Mouse (Mus musculus) intestine, embryonic 16.5 days (tissue): ENCODE measurements around the gene Plcb1. TPM values are rescaled to one million over a fixed set of nuclear protein-coding genes. Genes with fewer than 3 reads are reported as not detected.

Source experiments
- ATAC-seq: fragments of 200-750 bp; cut with Nextera tagmentation; 2 replicates; pipeline ENCODE4 v1.8.0; 2017; ENCODE audit warnings: moderate TSS enrichment, moderate library complexity
- H3K27ac ChIP-seq: fragments of 300-500 bp; sonication (generic); 2 replicates; pipeline ENCODE4 v1.5.1; 2014; ENCODE audit warnings: mild to moderate bottlenecking, low read length
- H3K27me3 ChIP-seq: fragments of 300-500 bp; sonication (generic); replicated peaks from 2 replicates; pipeline ENCODE4 v1.6.1; 2014; ENCODE audit warnings: low read length, control low read depth, mixed read lengths; ENCODE audit not compliant: control insufficient read depth, insufficient read depth
- H3K36me3 ChIP-seq: fragments of 300-500 bp; sonication (generic); 2 replicates; pipeline ENCODE4 v1.6.1; 2014; ENCODE audit warnings: low read length, control low read depth; ENCODE audit not compliant: control insufficient read depth, insufficient read depth
- H3K4me1 ChIP-seq: fragments of 300-500 bp; sonication (generic); 2 replicates; pipeline ENCODE4 v1.6.1; 2014; ENCODE audit warnings: low read length, control low read depth, mixed read lengths; ENCODE audit not compliant: control insufficient read depth, insufficient read depth
- H3K4me2 ChIP-seq: fragments of 300-500 bp; sonication (generic); 2 replicates; pipeline ENCODE4 v1.6.1; 2014; ENCODE audit warnings: low read depth, low read length, control low read depth
- H3K4me3 ChIP-seq: fragments of 300-500 bp; sonication (generic); 2 replicates; pipeline ENCODE4 v1.5.1; 2014; ENCODE audit warnings: mild to moderate bottlenecking, low read length
- H3K9ac ChIP-seq: fragments of 300-500 bp; sonication (generic); 2 replicates; pipeline ENCODE4 v1.6.1; 2014; ENCODE audit warnings: low read depth, low read length
- H3K9me3 ChIP-seq: fragments of 300-500 bp; sonication (generic); 2 replicates; pipeline ENCODE4 v1.6.1; 2016; ENCODE audit warnings: low read length, control low read depth; ENCODE audit not compliant: control insufficient read depth
- WGBS: fragments of 180-500 bp; shearing (Covaris S2); extraction: QIAGEN DNeasy Blood & Tissue Kit; methylation state at CpG from one replicate; pipeline ENCODE4 v1.1.7; 2014; 5-methylcytosine and 5-hydroxymethylcytosine counted together
- polyA plus RNA-seq: library from polyadenylated mRNA; unstranded; fragments of >200 nt; fragmentation: Nextera tagmentation; extraction: Ambion mirVana; gene quantifications from 2 replicates; pipeline ENCODE4 v1.2.1, GENCODE M21; 2015

The Plcb1 gene
- polyA plus RNA-seq, 1 experiment from 2014 or later = 7.8 TPM

GRCm38 (mm10) chr2:135214746-135215448 lies 429.0 kb downstream of the Plcb1 start:
- no peaks in the 10 kb centered on the region for H3K27me3 ChIP-seq
- no peak overlapping the region for H3K4me2 ChIP-seq
- no peak overlapping the region for H3K4me3 ChIP-seq
- WGBS = 44% methylated on average over 4 of the region's 4 CpGs
- H3K9ac ChIP-seq = no peak overlapping the region
- H3K27ac ChIP-seq = no peak overlapping the region
- H3K36me3 ChIP-seq = no peaks in the 10 kb centered on the region
- ATAC-seq = no peak
- H3K4me1 ChIP-seq = no peaks in the 10 kb centered on the region
- H3K9me3 ChIP-seq = no peaks in the 10 kb centered on the region

DNA sequence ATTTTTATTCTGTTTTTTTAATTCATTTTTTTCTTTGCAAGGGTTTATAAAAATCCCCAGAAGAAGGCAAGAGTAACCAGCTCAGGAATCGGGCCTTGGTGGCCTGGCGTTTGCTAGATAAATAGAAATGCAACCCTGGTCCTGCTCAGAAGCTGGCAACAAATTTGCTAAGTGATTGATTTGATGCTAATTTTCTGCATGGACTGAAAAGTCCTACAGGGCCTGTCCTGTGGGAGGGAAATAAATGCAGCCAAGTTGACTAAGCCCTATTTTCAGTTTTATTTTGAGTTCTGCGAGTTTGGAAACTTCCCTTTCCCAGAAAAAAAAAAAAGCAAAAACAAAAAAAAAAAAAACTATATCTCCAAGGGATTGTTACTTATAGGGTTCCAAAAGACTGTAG lies 433.5 kb downstream of the Plcb1 start:
- Histone ChIP-seq H3K4me3 (no peak overlapping the region), H3K9ac (no peak overlapping the region), H3K27ac (no peak overlapping the region), H3K9me3 (no peaks in the 10 kb centered on the region), H3K4me2 (no peak overlapping the region), H3K4me1 (no peaks in the 10 kb centered on the region), H3K36me3 (no peaks in the 10 kb centered on the region), H3K27me3 (no peaks in the 10 kb centered on the region)
- ATAC-seq = no peak
- 82% methylated on average over 3 of the region's 3 CpGs for WGBS

GRCm38 (mm10) chr2:135225604-135226025 lies 439.7 kb downstream of the Plcb1 start:
- Histone ChIP-seq H3K4me2 (no peak overlapping the region), H3K9ac (no peak overlapping the region), H3K27ac (no peak overlapping the region), H3K9me3 (no peaks in the 10 kb centered on the region), H3K36me3 (no peaks in the 10 kb centered on the region), H3K27me3 (no peaks in the 10 kb centered on the region), H3K4me3 (no peak overlapping the region), H3K4me1 (0 out of 2 replicates have a peak, but pooled peaks cover 2% of the 10 kb centered on the region)
- WGBS = 49% methylated on average over 3 of the region's 3 CpGs
- peak; percentile 50; the same call in 1 of the 2 replicates for ATAC-seq

- Histone ChIP-seq H3K36me3 (no peaks in the 10 kb centered on the region), H3K9me3 (no peaks in the 10 kb centered on the region), H3K4me3 (no peak overlapping the region), H3K27ac (no peak overlapping the region), H3K4me1 (no peaks in the 10 kb centered on the region), H3K4me2 (no peak overlapping the region), H3K27me3 (no peaks in the 10 kb centered on the region), H3K9ac (no peak overlapping the region)
- WGBS = 81% methylated on average over 3 of the region's 3 CpGs
- ATAC-seq = no peak
These were observed 444.4 kb downstream of the Plcb1 start for GRCm38 (mm10) chr2:135230262-135230661.

- no peak overlapping the region for H3K4me3 ChIP-seq
- peak; percentile 86 for ATAC-seq
- 92% methylated on average over 1 of the region's 1 CpGs for WGBS
- no peak overlapping the region for H3K4me2 ChIP-seq
- H3K9me3 ChIP-seq = no peaks in the 10 kb centered on the region
- H3K27ac ChIP-seq = no peak overlapping the region
- H3K27me3 ChIP-seq = no peaks in the 10 kb centered on the region
- H3K4me1 ChIP-seq = no peaks in the 10 kb centered on the region
- no peak overlapping the region for H3K9ac ChIP-seq
- H3K36me3 ChIP-seq = no peaks in the 10 kb centered on the region
These were observed 456.9 kb downstream of the Plcb1 start for GRCm38 (mm10) chr2:135242662-135243316.

DNA sequence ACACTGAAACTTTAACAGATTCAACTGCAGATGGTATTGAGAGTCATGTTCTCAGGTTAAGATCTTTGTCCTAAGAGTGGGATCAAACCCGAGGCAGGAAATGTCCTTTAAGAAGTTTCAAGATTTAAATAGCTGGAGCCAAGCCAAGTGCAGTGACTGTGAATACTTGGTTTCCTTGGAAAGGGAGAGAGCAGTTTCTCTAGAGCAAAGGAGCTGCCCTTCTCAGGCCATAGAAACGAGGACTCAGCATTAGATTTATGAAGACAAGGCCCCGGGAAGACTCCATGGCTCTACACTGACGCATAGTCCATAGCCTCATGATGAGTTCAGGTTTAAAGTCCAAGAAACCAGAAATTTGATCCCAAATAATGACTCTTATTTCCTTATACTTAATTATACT lies 457.9 kb downstream of the Plcb1 start:
- H3K9ac ChIP-seq = no peak overlapping the region
- WGBS = 39% methylated on average over 4 of the region's 4 CpGs
- no peaks in the 10 kb centered on the region for H3K4me1 ChIP-seq
- H3K9me3 ChIP-seq = no peaks in the 10 kb centered on the region
- H3K27me3 ChIP-seq = no peaks in the 10 kb centered on the region
- peak; percentile 49 for ATAC-seq
- no peaks in the 10 kb centered on the region for H3K36me3 ChIP-seq
- H3K27ac ChIP-seq = no peak overlapping the region
- H3K4me3 ChIP-seq = no peak overlapping the region
- no peak overlapping the region for H3K4me2 ChIP-seq

DNA sequence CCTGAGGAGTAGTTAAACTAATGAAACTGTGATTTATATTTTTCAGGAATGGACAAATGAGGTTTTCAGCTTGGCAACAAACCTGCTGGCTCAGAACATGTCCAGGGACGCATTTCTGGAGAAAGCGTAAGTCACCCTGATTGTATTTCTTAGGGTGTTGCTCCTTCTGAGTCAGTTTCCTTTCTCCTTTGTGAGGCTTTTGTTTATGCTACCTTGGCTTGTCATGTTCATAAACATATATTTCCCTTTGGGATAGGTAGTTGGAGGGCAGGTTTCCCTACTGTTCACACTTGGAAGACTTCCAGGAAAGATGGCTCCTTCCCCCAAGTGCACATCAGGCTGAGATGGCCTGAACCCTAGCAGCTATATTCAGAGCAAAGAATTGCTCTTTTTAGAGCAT lies 464.1 kb downstream of the Plcb1 start:
- no peak overlapping the region for H3K4me2 ChIP-seq
- no peak for ATAC-seq
- H3K4me3 ChIP-seq = no peak overlapping the region
- no peaks in the 10 kb centered on the region for H3K27me3 ChIP-seq
- H3K4me1 ChIP-seq = no peaks in the 10 kb centered on the region
- H3K27ac ChIP-seq = no peak overlapping the region
- H3K36me3 ChIP-seq = no peaks in the 10 kb centered on the region
- WGBS = 83% methylated on average over 2 of the region's 2 CpGs
- no peaks in the 10 kb centered on the region for H3K9me3 ChIP-seq
- H3K9ac ChIP-seq = no peak overlapping the region

DNA sequence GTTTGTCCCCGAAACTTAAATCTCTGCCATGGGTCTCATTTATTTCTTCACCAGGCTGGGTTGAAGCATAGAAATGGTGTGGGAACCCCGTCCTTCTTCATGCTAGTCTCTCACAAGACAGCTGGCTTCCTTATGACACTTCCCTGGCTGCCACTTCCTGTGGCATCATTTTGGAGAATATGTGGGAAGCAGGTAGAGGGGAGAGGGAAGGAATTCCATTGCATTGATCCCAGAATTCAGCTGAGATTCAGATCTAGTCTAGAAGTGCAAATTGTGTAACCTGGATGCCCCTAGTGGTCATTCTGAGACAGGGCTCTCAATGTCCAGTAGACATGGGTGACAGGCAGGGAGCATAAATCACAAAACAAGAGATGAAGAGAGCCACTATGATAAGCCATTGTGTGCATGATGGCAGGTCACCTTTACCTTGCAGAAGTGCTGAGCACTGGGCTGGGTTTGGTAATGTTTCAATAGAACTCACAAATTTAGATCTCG lies 466.0 kb downstream of the Plcb1 start:
- Histone ChIP-seq H3K27ac (no peak overlapping the region), H3K36me3 (no peaks in the 10 kb centered on the region), H3K9ac (no peak overlapping the region), H3K9me3 (no peaks in the 10 kb centered on the region), H3K4me1 (no peaks in the 10 kb centered on the region), H3K4me2 (no peak overlapping the region), H3K4me3 (no peak overlapping the region), H3K27me3 (no peaks in the 10 kb centered on the region)
- 90% methylated on average over 3 of the region's 3 CpGs for WGBS
- ATAC-seq = no peak

GRCm38 (mm10) chr2:135259136-135259535 lies 473.3 kb downstream of the Plcb1 start:
- WGBS = 71% methylated on average over 3 of the region's 3 CpGs
- Histone ChIP-seq H3K27ac (no peak overlapping the region), H3K9me3 (no peaks in the 10 kb centered on the region), H3K36me3 (no peaks in the 10 kb centered on the region), H3K4me3 (no peak overlapping the region), H3K4me1 (no peaks in the 10 kb centered on the region), H3K9ac (no peak overlapping the region), H3K27me3 (no peaks in the 10 kb centered on the region), H3K4me2 (no peak overlapping the region)
- no peak for ATAC-seq
